Mouse (Mus musculus) heart, adult 2 months (tissue): Measurements from ENCODE around the gene Gck.

ENCODE experiments used
- CTCF ChIP-seq: fragments of 200-600 bp; IDR thresholded peaks from 2 replicates; pipeline ENCODE4 v1.8.1; 2022; ENCODE audit warnings: antibody characterized with exemption, mild to moderate bottlenecking, moderate library complexity
- EP300 ChIP-seq: fragments of 200-500 bp; IDR thresholded peaks from 2 replicates; pipeline ENCODE4 v1.6.1; 2011; ENCODE audit warnings: low read depth, low read length, control low read depth; ENCODE audit not compliant: insufficient read depth
- POLR2A ChIP-seq: fragments of 200-500 bp; IDR thresholded peaks from 2 replicates; pipeline ENCODE4 v1.6.1; 2011; ENCODE audit warnings: mild to moderate bottlenecking, low read depth, low read length, control low read depth; ENCODE audit not compliant: insufficient read depth

DNA sequence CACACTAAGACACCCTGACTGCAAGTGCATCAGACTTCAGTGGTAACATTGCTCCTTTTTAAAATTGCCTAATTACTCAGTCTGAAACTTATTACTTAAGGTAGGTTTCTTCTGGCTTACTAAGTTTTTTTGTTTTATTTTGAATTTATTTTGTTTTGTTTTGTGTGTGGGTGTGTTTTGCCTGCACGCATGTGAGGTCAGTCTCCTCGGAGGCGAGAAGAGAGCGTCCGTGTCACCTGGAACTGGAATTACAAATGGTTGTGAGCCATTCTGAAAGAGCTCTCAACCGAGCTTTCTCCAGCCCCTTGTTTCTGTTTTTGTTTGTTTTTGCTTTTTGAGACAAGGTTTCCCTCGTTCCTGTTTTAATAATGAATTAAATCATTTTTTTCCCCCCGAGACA lies 71.2 kb downstream of the Gck start:
- TF ChIP-seq CTCF: no peak
- no peak for TF ChIP-seq POLR2A
- TF ChIP-seq EP300: no peak
